Mouse (Mus musculus) midbrain, embryonic 13.5 days (tissue): ENCODE measurements around the gene 4932438A13Rik. TPM values are rescaled to one million over a fixed set of nuclear protein-coding genes. Genes with fewer than 3 reads are reported as not detected.
A peak's percentile ranks its signal among the peaks of the same experiment; 100 is the strongest.

Experiments
- ATAC-seq: fragments of 200-750 bp; cut with Nextera tagmentation; 2 replicates; pipeline ENCODE4 v1.8.0; 2017; ENCODE audit warnings: mild to moderate bottlenecking, moderate TSS enrichment, moderate library complexity
- H3K27ac ChIP-seq: fragments of 300-500 bp; sonication (generic); 2 replicates; pipeline ENCODE4 v1.5.1; 2015; ENCODE audit warnings: inconsistent platforms, mild to moderate bottlenecking, moderate library complexity
- H3K27me3 ChIP-seq: fragments of 300-500 bp; sonication (generic); 2 replicates; pipeline ENCODE4 v1.6.1; 2015; ENCODE audit warnings: mild to moderate bottlenecking, inconsistent platforms
- H3K36me3 ChIP-seq: fragments of 300-500 bp; sonication (generic); 2 replicates; pipeline ENCODE4 v1.6.1; 2015; ENCODE audit warnings: mild to moderate bottlenecking, inconsistent platforms
- H3K4me1 ChIP-seq: fragments of 300-500 bp; sonication (generic); replicated peaks from 2 replicates; pipeline ENCODE4 v1.6.1; 2015; ENCODE audit warnings: inconsistent platforms
- H3K4me2 ChIP-seq: fragments of 300-500 bp; sonication (generic); replicated peaks from 2 replicates; pipeline ENCODE4 v1.6.1; 2015; ENCODE audit warnings: moderate library complexity, mild to moderate bottlenecking, inconsistent platforms
- H3K4me3 ChIP-seq: fragments of 300-500 bp; sonication (generic); replicated peaks from 2 replicates; pipeline ENCODE4 v1.5.1; 2015; ENCODE audit warnings: mild to moderate bottlenecking, inconsistent platforms
- H3K9ac ChIP-seq: fragments of 300-500 bp; sonication (generic); replicated peaks from 2 replicates; pipeline ENCODE4 v1.6.1; 2015; ENCODE audit warnings: mild to moderate bottlenecking, inconsistent platforms
- H3K9me3 ChIP-seq: fragments of 300-500 bp; sonication (generic); 2 replicates; pipeline ENCODE4 v1.6.1; 2016; ENCODE audit warnings: mild to moderate bottlenecking, inconsistent platforms
- WGBS: fragments of 180-500 bp; shearing (Covaris S2); methylation state at CpG from one replicate; pipeline ENCODE4 v1.1.7; 2015; 5-methylcytosine and 5-hydroxymethylcytosine counted together
- polyA plus RNA-seq: library from polyadenylated mRNA; unstranded; fragments of >200 nt; fragmentation: Nextera tagmentation; extraction: Ambion mirVana; gene quantifications from 2 replicates; pipeline ENCODE4 v1.2.1, GENCODE M21; 2015

4932438A13Rik gene
- polyA plus RNA-seq, result 57.1 and 60.4 TPM in 2 replicates

- H3K9me3 ChIP-seq, result no peaks in the 10 kb centered on the region
- no peaks in the 10 kb centered on the region for H3K27me3 ChIP-seq
- peak; percentile 100 for ATAC-seq
- 2% methylated on average over 33 of the region's 38 CpGs for WGBS
- H3K9ac ChIP-seq, result peak within 1 kb of the TSS; percentile 82
- peak within 1 kb of the TSS; percentile 76 for H3K27ac ChIP-seq
- H3K4me3 ChIP-seq, result peak within 1 kb of the TSS; percentile 79
- peak within 1 kb of the TSS; percentile 70 for H3K4me2 ChIP-seq
- peaks cover 19% of the 10 kb centered on the region for H3K36me3 ChIP-seq
- H3K4me1 ChIP-seq, result peaks cover 7% of the 10 kb centered on the region
These were observed at the start of gene 4932438A13Rik for GRCm38 (mm10) chr3:36862721-36863275. Gene 4932438A13Rik (plus strand): TSS chr3:36863104.

DNA sequence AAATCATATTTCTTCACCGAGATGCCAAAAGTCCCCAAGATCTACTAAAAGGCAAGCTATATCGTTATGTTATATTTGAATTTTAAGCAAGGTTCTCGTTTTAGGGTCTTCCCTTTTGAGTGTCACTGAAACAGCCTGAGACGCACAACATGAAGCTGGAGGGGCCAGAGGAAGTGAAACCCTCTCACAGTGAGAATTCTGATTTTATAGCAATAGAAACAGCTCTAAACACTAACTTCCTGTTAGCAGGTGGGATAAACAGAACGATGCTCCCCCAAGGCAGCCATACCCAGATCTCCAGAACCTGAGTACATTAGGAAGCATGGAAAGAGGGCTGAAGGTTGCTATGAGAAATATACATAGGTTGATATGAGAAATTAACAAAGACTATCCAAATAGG lies 46.3 kb upstream of the 4932438A13Rik start:
- ATAC-seq, result no peak
- no peak overlapping the region for H3K4me2 ChIP-seq
- H3K9me3 ChIP-seq, result no peaks in the 10 kb centered on the region
- no peaks in the 10 kb centered on the region for H3K36me3 ChIP-seq
- H3K27me3 ChIP-seq, result no peaks in the 10 kb centered on the region
- H3K27ac ChIP-seq, result no peak overlapping the region
- H3K4me3 ChIP-seq, result no peak overlapping the region
- no peaks in the 10 kb centered on the region for H3K4me1 ChIP-seq
- no peak overlapping the region for H3K9ac ChIP-seq
- WGBS, result 89% methylated on average over 5 of the region's 5 CpGs

DNA sequence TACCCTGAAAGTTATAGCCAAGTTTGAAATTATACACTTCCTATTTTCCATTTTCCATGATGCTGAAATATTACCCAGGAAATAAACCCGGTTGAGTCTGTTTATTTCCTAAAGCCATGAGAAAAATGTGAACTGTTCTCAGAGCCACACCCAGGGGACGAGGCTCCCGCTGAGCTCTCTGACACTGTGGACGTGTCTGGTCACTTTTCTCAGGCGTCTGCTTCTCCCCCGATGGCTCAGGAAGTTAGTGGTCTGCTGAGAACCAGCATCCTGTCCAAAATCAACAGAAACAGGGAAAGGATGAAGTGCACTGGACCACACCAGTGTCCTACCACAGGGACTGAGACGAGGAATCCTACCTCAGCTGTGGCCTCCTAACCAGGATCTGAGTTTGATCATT lies 43.5 kb upstream of the 4932438A13Rik start:
- WGBS, result 71% methylated on average over 7 of the region's 7 CpGs
- no peaks in the 10 kb centered on the region for H3K9me3 ChIP-seq
- no peaks in the 10 kb centered on the region for H3K4me1 ChIP-seq
- ATAC-seq, result no peak
- no peak overlapping the region for H3K4me2 ChIP-seq
- H3K27ac ChIP-seq, result no peak overlapping the region
- no peak overlapping the region for H3K9ac ChIP-seq
- H3K4me3 ChIP-seq, result no peak overlapping the region
- no peaks in the 10 kb centered on the region for H3K36me3 ChIP-seq
- H3K27me3 ChIP-seq, result no peaks in the 10 kb centered on the region

DNA sequence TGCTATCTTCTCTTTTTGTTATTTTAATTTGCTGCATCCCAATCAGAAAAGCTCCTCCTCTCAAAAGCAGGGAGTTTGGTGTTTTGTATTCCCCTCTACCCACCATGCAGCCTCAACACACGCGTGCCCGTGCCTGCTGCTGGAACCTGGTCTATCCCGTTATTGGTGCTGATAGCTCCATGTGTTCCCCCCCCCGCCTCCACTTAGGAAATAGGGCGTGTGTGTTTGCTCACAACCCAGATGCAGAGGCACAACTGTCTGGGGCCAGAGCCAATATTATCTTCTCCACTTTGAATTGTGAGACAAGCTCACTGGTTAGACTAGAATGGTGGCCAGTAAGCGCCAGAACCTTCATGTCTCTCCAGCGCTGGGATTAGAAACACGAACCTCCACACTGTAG lies 41.9 kb upstream of the 4932438A13Rik start:
- H3K4me1 ChIP-seq, result no peaks in the 10 kb centered on the region
- no peak overlapping the region for H3K27ac ChIP-seq
- no peak overlapping the region for H3K4me3 ChIP-seq
- H3K9me3 ChIP-seq, result no peaks in the 10 kb centered on the region
- no peaks in the 10 kb centered on the region for H3K36me3 ChIP-seq
- no peaks in the 10 kb centered on the region for H3K27me3 ChIP-seq
- ATAC-seq, result no peak
- H3K9ac ChIP-seq, result no peak overlapping the region
- WGBS, result 92% methylated on average over 9 of the region's 9 CpGs
- H3K4me2 ChIP-seq, result no peak overlapping the region

DNA sequence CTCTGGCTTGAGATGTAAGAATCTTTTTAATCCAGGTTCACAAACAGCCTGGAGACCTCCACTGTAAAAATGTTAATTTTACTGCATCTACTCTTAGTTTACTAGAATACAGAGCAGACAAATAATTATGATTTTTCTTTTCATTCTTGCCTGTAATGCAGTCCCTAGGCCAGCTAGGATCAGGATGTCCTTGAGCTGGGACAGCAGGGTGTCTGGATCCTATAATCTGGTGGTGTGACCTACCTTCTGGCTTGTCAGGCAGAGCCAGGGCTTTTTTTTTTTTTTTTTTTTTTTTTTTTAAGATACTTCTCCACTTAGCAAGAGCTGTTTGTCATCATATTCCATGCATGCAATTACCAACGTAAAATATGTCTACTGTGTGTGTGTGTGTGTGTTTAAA lies 37.8 kb upstream of the 4932438A13Rik start:
- no peak for ATAC-seq
- Histone ChIP-seq H3K4me2 (no peak overlapping the region), H3K27me3 (no peaks in the 10 kb centered on the region), H3K4me1 (peaks cover 9% of the 10 kb centered on the region), H3K4me3 (no peak overlapping the region), H3K9ac (no peak overlapping the region), H3K9me3 (no peaks in the 10 kb centered on the region), H3K27ac (no peak overlapping the region), H3K36me3 (no peaks in the 10 kb centered on the region)
- WGBS, result 88% methylated on average over 1 of the region's 1 CpGs

DNA sequence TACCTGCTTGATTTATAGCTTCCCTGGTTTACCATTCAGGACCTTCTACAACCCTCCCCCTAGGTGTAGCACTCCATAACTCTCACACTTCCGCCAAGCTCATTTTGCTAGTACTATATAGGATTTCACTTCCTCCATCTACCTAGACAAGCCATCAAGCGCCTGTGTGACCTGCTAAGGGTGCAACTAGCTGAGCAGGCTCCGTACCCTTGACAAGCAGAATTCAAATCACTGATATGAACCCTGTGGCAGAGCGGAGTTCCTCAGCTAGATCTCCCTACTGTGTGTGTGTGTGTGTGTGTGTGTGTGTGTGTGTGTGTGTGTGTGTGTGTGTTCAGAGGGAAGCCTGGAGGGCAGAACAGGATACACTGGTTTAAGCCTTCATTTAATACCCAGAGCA lies 37.4 kb upstream of the 4932438A13Rik start:
- H3K9ac ChIP-seq, result no peak overlapping the region
- peaks cover 9% of the 10 kb centered on the region for H3K4me1 ChIP-seq
- H3K27ac ChIP-seq, result no peak overlapping the region
- H3K4me2 ChIP-seq, result no peak overlapping the region
- H3K4me3 ChIP-seq, result no peak overlapping the region
- H3K9me3 ChIP-seq, result no peaks in the 10 kb centered on the region
- 74% methylated on average over 4 of the region's 4 CpGs for WGBS
- no peaks in the 10 kb centered on the region for H3K27me3 ChIP-seq
- no peak for ATAC-seq
- H3K36me3 ChIP-seq, result no peaks in the 10 kb centered on the region

DNA sequence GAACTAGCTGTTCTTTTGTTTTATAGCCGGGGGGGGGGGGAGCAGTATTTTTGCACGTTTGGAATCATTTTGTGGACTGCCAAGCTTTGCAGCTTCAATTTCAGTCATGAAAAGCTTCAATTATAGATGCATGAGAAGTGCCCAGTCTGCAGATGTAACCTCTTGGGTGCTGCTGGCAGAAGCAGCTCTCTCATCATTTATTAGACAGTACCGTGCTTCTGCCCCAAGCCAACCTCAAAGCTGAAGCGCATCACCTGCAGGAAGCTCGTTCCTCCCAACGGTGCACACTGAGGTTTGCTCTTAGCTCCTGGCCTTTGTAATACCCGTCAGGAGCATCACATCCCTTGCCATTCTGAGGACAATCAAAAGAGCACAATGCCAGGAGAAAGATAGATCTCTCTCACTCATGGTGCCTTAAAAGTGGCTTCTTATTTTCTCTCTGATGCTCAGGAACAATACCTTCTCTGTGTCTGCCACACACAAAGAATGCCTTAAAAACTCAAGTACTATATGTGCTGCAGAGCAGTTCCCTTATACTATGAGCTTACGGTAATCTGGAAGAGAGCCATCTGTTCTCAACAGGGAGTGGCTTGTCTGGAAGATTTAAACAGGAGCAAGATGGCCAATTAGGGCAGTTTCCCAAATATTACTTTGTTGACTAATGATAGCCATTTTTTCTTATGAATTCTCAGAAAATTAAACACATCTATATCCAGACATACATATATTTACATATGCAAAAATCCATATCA lies 35.5 kb upstream of the 4932438A13Rik start:
- 52% methylated on average over 8 of the region's 8 CpGs for WGBS
- H3K9me3 ChIP-seq, result no peaks in the 10 kb centered on the region
- no peak overlapping the region for H3K4me2 ChIP-seq
- H3K9ac ChIP-seq, result no peak overlapping the region
- H3K4me1 ChIP-seq, result peaks cover 9% of the 10 kb centered on the region
- H3K4me3 ChIP-seq, result no peak overlapping the region
- H3K27ac ChIP-seq, result no peak overlapping the region
- no peaks in the 10 kb centered on the region for H3K27me3 ChIP-seq
- H3K36me3 ChIP-seq, result no peaks in the 10 kb centered on the region
- 0 out of 2 replicates have a peak, but pooled peaks have one; percentile 60 for ATAC-seq

DNA sequence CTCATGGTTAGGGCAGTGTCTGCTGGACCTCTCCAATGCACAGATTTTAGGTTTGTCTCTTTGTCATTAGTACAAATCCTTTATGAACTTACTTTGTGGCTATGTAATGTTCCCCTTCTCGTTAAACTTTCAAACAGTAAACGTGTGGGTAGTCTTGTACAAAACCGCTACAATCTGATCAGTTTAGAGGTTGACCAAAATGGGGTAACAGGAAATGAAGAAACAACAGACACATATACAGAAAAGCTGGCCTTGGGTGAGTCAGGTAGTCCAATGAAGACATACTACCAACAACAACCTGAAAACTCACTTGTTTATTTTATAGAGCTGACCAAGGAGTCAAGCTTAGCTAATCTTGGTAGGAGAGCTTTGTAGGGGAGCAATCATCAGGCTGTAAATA lies 32.7 kb upstream of the 4932438A13Rik start:
- Histone ChIP-seq H3K9me3 (no peaks in the 10 kb centered on the region), H3K4me1 (peaks cover 9% of the 10 kb centered on the region), H3K27ac (no peak overlapping the region), H3K4me2 (no peak overlapping the region), H3K4me3 (no peak overlapping the region), H3K27me3 (no peaks in the 10 kb centered on the region), H3K9ac (no peak overlapping the region), H3K36me3 (no peaks in the 10 kb centered on the region)
- WGBS, result 96% methylated on average over 3 of the region's 3 CpGs
- no peak for ATAC-seq

DNA sequence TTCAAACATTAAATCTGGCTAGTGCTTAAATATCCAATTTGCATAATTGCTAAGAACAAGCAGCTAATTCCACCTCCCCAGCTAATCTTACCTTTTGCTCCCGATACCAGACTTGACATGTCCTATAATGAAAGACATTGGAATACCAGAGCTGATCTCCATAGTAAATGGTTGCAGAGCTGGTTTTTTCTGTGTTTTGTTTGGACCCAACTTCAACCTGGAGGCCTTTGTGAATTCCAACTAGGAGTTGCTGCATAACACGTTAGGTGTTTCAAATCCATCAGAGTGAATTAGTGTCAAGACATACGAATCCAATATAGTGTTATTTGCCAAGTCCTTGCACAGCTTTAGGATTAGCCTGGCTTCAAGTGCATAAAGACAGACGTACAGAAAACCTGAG lies 28.5 kb upstream of the 4932438A13Rik start:
- ATAC-seq, result no peak
- WGBS, result 72% methylated on average over 4 of the region's 4 CpGs
- H3K9ac ChIP-seq, result no peak overlapping the region

DNA sequence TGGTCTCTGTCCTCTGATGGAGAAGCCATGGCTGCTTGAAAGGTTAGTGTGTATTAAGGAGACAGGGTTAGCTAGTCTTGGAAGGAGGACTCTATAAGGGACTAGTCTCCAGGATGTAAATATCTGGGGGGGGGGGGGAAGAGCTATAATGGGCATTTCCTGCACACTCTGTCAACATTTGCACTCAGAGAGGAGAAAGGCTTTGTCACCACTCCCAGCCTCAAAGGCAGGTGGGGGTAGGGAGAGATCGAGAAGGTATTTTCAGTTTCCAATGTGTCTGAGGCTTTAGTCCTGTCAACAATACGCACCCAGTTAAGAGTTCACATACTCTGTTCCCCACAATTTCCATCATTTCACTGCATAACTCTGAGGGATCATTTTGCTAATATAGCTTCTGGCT lies 28.1 kb upstream of the 4932438A13Rik start:
- Histone ChIP-seq H3K4me2 (no peak overlapping the region), H3K9me3 (no peaks in the 10 kb centered on the region), H3K4me1 (peaks cover 5% of the 10 kb centered on the region; the same call in 1 of the 2 replicates), H3K27ac (no peak overlapping the region), H3K36me3 (no peaks in the 10 kb centered on the region), H3K27me3 (no peaks in the 10 kb centered on the region), H3K9ac (no peak overlapping the region), H3K4me3 (no peak overlapping the region)
- 0 out of 2 replicates have a peak, but pooled peaks have one; percentile 21 for ATAC-seq
- 87% methylated on average over 2 of the region's 2 CpGs for WGBS

More for the DNA sequence above, 28.5 kb upstream of the 4932438A13Rik start:
- H3K27ac ChIP-seq, result no peak overlapping the region
- no peak overlapping the region for H3K4me2 ChIP-seq
- H3K27me3 ChIP-seq, result no peaks in the 10 kb centered on the region
- no peak overlapping the region for H3K4me3 ChIP-seq
- peaks cover 5% of the 10 kb centered on the region; the same call in 1 of the 2 replicates for H3K4me1 ChIP-seq
- H3K36me3 ChIP-seq, result no peaks in the 10 kb centered on the region
- H3K9me3 ChIP-seq, result no peaks in the 10 kb centered on the region

GRCm38 (mm10) chr3:36835525-36836203 lies 27.2 kb upstream of the 4932438A13Rik start:
- Histone ChIP-seq H3K27me3 (no peaks in the 10 kb centered on the region), H3K4me1 (peaks cover 5% of the 10 kb centered on the region; the same call in 1 of the 2 replicates), H3K9ac (no peak overlapping the region), H3K4me2 (peak overlapping the region; percentile 39), H3K27ac (no peak overlapping the region), H3K9me3 (no peaks in the 10 kb centered on the region), H3K36me3 (no peaks in the 10 kb centered on the region), H3K4me3 (peak overlapping the region; percentile 12; the same call in 1 of the 2 replicates)
- WGBS, result 25% methylated on average over 18 of the region's 18 CpGs
- ATAC-seq, result peak; percentile 74

DNA sequence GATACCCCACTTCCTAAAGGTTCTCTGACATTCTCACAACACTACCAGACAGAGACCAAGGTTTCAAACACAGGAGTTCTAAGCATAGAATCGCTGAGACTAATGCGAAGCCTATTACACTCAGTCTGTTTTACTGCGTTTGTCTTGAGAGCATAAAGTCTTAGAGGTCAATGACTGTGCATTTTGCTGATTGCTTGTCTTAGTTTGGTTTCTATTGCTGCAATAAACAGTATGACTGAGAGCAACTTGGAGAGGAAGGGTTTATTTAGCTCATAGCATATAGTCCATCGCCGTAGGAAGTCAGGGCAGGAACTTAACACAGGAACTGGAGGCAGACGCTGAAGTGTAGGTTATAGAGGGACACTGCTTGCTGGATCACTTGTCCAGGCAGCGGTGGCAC lies 26.1 kb upstream of the 4932438A13Rik start:
- no peaks in the 10 kb centered on the region for H3K9me3 ChIP-seq
- H3K4me3 ChIP-seq, result no peak overlapping the region
- peaks cover 9% of the 10 kb centered on the region; the same call in 1 of the 2 replicates for H3K4me1 ChIP-seq
- 90% methylated on average over 7 of the region's 7 CpGs for WGBS
- H3K9ac ChIP-seq, result no peak overlapping the region
- H3K4me2 ChIP-seq, result no peak overlapping the region
- H3K27ac ChIP-seq, result no peak overlapping the region
- ATAC-seq, result no peak
- H3K36me3 ChIP-seq, result no peaks in the 10 kb centered on the region
- H3K27me3 ChIP-seq, result no peaks in the 10 kb centered on the region
